Mouse (Mus musculus): Measurements from ENCODE around the gene Fli1.
A peak's percentile ranks its signal among the peaks of the same experiment; 100 is the strongest.

Gene Fli1

DNA sequence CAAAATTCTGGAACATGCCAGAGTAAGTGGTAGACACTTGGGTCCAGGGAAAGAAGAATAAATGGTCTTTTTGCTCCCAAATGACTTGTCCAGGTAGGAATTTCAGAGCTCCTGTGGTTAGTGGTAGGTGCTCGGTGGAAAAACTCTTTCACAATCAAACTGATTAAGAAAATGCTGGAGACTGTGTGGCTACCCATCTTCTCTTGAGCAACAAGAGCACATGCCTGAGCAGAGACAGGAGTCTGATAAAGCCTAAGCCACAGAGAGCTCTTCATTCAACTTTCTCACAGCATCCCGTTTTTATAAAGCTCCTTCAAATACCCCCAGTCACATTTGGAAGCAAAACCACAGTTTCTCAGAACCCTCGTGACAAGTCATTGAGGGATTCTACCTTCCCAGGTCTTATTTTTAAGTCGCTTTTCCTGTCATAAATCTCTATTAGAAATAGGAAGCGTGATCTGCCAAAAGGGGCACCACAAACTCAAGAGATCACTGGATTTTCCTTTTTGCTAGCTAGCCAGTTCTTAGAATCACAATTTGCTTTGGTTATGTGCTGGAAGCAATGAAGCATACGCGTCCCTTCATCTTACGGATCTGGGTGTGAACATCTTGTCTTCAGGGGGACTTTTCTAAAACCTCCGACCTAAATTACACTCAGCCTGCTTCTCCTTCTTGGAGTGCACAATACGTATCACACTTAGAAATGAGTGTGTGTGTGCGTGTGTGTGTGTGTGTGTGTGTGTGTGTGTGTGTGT, 40.2 kb downstream of the Fli1 start:
- DNase-seq: peak; percentile 78

DNA sequence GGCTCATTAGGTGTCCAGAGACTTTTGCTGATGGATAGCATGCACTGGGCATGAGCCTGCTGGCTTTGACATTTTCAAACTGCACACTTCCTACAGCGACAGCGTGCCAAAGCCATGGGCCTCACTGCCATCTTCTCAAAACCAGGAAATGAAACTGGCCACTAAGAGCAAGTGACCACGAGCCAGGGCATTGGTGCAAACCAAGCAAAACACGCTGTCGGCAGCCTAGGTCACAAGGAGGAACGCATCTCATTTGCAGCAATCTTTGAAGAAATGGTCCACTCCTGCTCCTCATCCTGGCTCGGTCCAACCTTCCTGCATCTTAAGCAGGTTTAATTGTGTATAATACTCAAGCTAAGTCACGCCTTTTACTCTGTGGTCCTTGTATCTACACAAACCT, 41.8 kb downstream of the Fli1 start:
- peak; percentile 98 for DNase-seq

DNA sequence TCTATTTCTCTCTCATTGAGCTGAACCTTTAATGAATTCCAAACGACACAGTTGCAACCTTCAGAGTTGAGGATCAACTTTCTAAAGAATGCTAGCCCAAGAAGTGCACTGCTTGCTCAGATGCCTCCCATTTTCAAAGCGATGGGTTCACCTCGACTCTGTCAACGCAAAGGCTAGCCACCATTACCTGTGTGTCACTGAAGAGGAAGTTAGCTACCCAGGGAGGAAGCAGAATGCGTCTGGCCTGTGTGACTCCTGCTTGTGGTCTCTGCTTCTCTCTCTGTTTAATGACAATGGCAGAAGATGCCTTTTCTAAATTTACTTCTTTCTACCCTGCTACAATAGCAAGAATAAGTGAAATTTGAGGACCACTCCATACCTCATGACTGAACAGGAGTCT, 42.6 kb downstream of the Fli1 start:
- DNase-seq: no peak

DNA sequence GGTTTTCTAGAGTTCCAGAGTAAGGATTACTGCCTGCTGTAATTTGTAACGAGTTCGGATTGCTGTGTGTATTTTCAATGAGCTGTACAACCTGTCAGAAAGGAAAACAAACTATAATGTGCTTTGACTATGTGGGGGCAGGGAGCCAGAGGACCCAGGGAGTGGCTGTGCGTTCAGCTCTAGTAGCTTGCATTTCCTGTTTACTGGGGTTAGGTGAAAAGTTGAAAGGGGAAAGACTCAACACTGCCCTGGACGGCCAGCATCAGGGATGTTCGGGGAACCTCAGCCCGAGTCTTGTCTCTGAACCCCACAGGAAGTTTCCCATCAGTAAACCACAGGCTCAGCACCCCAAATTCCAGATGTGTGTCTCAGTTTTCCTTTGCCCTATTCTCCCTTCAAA, 43.2 kb downstream of the Fli1 start:
- DNase-seq: peak; percentile 94

DNA sequence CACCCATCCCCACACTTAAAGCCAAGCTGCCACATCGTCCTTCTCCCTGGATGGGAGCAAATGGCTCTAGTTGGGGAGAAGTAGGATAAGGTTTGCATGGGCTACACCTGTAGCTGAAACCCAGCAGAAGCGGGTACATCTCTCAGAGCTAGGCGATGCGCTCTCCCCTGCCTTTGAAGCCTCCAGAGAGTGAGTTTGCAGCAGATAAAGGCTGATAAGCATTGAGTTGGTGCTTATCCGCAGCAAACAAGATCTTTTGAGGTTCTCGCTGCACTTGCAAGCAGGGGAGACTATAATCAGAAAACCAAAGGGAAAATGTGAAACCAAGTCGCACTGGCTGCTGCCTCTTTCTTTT, 47.0 kb downstream of the Fli1 start:
- DNase-seq: no peak

DNA sequence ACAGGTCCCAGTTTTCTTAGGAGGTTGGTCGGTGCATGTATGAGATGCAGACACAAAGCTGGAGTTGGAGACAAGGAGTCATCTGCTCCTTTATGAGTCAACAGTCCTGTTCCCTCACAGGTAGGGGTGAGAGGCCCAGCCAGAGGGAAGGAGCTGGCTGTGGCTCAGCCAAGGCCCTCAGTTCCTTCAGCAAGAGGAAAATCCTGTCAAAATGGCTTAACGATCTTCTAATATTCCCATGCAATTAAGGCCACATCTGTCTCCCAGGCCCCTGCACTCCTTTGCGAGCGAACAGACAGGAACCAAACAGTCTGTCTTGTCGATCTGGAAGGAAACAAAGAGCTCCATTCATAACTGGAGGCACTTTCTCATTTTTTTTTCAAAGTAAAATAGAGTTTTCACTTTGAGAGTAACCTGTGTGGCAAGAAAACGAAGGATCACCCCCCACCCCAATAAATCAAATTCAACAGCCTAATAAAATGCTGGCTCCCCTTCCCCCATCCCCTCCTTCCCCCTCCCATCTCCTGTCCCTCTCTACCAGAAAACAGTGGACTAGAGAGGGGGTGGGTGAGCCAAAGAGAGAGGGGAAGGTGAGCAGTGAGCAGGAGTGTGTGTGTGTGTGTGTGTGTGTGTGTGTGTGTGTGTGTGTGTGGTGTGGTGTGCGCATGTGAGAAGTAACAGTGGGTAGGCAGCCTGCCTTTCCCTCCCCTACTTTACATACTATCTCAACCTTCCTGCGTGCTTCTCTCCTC, 47.6 kb downstream of the Fli1 start:
- no peak for DNase-seq

DNA sequence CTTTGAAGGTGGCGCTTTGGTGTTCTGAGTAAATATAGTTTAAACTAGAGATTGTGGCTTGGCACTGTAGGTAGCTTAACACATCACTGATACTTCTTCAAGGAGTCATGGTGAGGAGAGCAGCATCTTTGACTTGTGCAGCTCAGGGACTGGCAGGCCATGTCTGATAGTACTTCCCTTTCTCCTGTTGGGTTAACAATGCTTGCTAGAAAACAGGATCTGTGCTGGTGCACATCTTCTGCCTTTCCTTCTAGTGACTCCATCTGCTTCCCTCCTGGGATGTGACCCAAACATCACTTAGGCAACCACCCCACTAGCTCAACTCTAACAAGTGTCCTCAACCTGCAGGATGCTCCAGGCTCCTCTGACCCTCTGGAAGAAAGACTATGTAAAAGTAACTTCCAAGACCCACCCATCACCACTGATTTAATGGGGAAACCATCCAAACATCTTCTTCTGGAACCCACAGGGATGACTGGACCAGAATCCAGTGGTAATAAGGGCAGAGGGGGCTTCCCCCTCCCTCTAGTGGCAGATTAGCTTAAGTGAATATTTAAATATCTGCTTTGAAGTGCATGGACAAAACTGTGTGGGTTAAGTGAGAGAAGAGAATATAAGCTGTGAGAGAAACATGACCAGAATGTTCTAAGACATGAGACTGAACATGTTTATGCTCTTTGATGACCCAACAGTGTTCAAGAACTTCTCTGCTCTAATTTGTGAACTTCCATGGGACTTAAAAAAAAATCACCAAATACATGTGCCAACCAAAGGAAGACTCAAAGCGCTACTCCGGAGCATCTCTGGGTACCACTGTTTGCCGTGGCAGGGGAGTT, 48.9 kb downstream of the Fli1 start:
- DNase-seq: no peak

DNA sequence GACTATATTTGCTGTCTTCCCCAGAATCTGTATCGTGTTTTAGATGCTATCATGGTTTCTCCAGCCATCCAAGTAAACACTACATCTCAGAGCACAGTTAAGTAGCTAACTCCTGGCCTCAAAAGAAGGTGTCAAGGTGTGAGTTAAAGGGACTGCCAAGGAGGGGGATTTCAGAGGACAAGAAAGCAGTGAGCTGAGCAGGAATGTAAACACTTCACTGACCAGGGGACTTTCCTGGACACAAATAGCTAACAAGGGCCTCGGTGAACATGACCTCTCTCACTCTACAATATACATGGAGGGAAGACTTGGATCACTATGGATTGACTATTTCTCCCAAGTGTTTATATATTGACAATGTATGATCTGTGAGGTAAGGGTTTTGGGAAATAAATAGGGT, 49.9 kb downstream of the Fli1 start:
- no peak for DNase-seq

DNA sequence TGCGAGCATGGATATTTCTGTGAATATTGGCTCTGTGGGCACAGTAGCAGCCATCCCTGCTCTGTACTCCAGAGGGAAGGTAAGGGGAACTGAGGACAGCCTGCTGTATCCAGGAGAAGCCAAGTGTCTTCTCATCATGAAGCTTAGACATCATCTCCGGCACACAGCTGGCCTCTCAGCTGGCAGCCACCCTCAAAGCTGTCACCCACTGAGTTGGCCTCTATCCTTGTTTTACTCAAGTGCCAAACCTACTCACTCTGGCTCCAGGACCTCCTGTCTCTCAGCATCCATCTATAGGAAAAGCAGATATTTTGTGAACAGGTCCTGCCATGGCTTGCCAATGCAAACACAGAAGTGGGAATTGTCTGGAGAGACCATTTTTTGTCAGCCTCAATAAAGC, 51.2 kb downstream of the Fli1 start:
- no peak for DNase-seq

DNA sequence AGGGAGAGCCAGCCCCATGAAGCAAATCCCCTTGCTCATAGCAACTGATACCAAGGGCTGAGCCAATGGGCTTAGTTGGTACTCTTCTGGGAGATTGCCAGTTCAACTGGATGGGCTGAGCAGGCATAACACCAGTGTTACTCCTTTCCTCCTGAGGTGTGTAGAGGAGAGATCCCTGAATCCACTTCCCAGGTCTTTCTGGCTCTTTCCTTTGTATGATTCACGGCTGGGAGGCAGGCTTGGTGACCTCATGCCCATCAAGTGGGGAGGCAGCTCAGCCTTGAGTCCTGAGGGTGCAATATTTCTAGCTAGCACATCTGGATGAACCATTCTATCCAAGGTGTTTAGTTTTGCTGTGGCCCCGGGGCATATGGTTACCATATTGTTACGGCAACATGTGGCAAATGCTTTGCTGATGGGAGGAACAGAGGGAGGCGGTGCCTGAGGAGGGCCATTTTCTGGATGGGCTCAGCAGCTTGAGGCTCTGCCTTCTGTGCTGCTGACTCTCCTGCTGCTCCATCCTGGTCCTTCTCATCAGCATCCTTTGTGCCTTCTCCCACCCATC, 52.8 kb downstream of the Fli1 start:
- no peak for DNase-seq

DNA sequence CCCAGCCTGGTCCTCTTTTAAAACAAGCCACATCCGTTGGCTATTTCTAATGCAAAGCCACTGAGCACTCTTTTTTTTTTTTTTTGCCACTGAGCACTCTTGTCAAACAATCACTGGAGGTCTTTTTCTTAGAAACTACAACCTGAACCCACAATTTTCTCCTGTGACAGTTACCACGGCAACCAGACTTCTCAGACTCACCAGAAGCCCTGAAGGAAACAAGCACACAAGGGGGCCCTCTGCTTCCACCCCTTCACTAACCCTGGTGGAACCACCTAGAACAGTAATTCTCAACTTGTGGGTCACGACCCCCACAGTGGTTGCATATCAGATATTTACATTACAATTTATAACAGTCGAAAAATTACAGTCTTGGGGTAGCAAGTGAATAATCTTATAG, 53.3 kb downstream of the Fli1 start:
- no peak for DNase-seq

DNA sequence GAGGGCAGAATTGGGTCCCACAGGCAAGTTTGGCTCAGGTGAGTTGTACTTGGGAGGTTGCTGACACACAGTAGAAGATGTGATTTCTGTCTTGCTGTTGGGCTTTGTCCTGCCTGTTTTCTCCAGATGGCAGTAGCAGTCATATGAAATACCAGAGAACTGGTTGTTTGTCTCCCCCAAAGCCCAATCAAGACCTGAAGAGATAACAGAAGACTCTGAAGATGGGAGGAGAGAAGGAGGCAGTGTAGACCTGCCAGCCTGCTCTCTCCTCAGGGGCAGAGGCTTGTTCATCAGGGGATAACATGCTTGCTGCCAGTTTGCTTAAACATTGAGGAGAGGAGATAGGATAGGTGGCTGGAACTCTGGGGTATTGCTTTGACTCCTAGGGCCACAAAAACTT, 54.0 kb downstream of the Fli1 start:
- DNase-seq: no peak

DNA sequence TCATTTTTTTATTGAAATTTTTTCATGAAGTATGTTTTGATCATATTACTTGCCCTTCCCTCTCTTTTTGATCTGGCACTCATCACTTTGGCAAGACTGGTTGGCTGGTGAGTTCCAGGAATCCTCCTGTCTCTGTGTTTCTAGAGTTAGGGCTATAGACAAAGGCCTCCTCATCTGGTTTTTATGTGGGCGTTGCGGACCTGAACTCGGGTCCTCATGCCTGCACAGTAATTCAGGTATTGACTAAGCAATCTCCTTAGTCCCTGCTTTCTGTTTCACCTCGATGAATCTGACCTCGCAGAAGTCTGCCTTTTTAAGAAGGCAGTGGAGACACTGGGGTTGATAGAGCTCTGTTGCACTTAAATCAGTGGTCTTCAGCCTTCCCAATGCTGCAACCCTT, 54.8 kb downstream of the Fli1 start:
- DNase-seq: no peak

DNA sequence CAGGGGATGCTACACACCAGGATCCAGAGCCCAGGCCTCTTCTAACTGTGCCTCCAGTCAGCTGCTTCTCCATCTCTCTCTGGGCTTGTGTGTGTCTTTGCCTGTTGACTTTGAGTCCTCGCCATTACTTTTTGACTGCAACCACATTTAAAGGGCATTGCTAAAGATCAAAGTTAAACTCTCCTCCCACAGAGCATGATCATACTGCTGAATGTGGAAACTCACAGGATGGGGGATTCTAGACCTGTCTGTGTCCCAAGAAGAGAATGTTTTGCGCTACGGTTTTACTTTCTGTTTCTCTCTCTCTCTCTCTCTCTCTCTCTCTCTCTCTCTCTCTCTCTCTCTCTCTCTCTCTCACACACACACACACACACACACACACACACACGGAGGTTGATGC, 55.3 kb downstream of the Fli1 start:
- DNase-seq: no peak

DNA sequence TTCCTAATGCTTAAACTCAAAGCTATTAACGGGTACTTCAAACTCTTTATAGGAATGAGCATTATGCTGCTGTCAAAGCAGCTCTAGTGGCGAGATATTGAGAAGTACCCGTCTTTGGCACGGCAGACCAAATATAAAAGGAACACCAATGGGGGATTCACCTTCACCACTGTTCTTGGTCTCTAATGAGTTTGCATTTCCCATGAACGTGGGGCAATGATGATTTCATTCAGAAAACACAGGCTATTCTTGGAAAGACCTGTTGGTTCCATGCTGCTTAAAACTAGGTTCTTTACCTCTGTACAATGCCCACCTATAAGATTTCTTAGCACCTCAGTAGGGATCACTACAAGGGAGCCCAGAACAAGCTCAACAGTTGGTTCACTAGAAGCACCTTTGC, 62.2 kb downstream of the Fli1 start:
- DNase-seq: no peak

DNA sequence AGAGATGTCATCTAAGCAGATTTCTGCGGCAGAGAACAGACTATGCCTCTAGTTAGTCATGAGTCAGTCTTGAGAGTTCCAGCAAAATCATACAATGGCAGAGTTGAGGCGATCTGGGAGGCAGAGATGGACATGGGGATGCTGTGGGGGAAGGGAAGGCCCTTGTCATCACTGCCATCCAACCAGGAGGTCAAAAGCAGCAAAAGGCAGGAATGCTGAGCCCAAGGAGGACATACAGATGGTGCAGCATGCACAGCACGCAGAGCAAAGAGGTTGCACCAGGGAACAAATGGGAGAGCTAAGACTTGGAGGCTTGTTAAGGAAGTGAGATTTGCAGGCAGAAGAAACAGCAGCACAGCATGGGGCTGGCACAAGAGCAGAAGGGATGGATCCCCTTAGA, 63.9 kb downstream of the Fli1 start:
- peak; percentile 92 for DNase-seq

DNA sequence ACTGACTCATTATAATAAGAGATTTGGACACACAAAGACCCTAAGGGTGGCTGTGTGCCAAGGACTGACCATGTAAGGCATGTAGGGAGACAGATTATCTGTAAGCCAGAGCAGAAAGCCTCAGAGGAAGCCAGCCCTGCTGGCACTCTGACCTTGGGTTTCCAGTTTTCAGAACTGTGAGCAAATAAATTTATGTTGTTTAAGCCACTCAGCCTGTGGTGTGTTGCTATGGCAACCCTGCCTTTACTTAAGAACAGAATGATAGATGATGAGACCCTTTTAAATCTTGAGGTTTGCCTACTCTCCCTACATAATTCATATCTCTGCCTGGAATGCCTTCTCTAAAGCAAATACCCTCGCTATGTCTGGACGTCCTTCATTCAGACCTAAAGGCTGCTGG, 64.6 kb downstream of the Fli1 start:
- peak; percentile 93 for DNase-seq

DNA sequence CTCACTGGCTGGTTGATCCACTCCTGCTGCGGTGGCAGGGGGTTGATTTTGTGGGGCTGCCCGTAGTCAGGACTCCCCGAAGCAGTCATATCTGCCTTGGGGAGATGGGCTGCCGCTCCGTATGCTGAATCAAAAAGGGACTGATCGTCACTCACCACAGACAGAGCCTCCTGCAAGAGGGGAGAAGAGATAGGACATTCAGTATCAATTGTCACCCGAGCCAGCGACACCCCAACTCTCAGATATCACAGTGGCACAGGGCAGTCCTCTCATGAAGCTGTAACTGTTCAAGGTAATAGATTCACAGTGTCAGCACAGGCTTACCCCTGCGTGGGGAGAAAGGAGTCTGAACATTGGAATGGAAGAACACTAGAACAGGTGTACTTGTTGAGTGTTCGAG, 66.1 kb downstream of the Fli1 start:
- peak; percentile 72 for DNase-seq

DNA sequence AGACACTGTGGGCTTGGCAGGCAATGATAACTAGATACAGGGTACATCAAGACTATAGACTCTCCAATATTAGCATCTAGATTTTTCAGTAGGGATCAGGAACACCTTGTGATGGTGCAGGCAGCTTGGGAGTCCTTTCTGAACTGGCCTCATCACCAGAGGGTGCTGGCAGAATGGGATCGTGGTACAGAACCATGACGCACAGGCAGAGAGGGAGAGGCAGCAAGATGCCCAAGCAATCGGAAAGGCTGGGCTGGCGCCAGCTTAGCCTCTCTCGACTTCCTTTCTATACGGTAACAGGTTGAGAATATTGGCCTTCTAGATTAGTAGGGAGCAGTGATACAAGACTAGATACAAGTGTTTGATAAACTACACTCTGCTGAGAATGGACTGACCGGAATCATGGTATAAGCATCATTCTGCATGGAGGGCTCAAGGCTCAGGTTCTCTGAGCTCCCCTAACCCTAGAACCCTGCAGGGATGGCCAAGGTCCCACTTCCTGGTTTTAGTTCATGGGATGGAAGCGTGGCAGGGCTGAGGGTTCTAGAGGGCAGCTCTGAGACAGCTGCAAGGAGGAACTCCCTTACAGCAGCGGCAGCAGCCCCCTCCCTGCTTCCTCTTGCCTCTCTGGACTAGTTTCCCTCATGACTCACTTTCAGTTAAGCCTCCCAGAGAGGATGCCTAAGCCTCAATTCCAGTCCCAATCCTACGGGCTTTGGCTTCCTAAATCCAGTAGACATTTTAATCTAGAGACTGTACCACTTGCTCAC, 67.9 kb downstream of the Fli1 start:
- DNase-seq: peak; percentile 96

DNA sequence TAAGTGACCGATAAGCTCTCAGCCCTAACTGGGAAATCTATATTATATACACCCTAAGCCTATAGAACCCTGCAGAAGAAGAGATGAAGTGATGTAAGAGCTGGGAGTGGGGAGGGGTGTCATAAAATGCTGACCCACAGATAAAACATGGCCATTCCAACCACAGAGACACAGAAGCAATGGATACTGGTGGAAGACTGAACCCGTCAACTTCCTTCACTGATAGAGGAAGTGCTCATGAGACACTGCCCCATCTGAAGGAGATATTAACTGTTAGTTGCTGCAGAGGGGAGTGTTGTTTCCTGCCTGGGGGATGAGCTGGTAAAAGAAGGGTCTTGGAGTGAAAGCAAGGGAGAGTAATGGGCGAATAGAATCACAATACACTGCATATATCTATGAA, 70.3 kb downstream of the Fli1 start:
- peak; percentile 93 for DNase-seq

DNA sequence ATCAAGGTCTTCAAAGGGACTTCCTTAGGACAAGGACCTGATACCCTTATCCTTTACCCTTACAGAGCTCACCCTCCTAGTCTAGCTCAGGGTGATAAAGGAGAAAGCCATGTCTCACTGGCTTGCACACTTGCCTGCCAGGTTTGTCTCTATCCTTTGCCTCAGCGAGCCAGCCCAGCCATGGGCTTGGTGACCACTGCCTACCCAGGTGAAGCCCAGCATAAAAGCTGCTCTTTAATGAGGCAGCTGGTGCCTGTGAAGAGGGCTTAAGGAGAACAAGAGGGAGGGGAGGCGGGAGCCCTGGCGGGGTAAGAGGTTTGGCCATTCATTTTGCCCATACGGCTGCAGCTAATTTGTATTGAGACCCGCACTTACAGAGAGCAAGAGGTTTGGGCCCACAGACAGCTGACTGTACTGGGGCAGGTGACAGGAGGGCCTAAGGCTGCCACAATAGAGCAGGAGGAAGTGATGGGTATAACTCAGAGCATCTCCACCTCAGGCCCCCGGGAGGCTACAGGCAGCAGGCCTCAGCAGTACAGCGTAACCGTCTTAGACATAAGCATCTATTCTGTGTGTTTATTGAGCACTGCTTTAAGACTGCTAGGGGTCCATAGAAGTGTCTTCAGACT, 73.4 kb downstream of the Fli1 start:
- DNase-seq: peak; percentile 86

DNA sequence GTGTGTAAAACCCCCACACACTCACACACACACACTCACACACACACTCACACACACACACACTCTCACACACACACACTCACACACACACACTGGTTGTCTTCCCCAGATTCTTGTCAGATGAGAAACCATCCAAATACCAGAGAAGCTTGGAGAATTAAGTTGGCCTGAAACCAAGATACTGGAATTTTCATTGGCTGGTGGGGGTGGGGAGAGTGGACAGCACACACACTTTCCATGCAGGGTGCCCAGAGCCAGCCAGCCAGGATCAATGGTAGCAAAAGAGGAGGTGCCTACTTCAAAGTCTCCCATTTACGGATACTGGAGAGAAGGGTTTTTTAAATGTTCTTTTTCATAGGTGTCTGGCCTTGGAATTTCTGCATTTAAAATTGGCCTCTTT, 74.3 kb downstream of the Fli1 start:
- DNase-seq: no peak
